Mouse (Mus musculus): ENCODE results near the gene Cemip.

Cemip gene

GRCm38 (mm10) chr7:84096501-84096900 is 10.2 kb upstream of the Cemip start:
- no peak for DNase-seq (ENCODE audit: low read depth)

DNA sequence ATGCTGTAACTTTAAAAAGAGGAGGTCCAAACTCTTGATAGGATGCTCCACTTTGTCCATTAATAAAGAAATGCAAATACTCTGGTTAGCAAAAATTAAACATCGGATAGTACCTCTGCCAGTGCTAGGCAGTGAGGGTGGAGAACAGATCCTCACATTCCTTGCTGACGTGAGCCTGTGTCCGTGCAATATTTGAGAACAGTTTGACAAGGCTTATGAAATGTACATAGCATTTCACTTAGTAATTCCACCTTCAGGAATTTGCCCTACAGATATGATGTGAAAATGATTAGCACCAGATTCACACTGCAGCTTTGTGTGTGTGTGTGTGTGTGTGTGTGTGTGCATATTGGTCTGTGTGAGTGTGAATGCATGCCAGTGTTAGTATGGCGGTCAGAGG is 4.5 kb upstream of the Cemip start:
- DNase-seq (ENCODE audit: low read depth): no peak

GRCm38 (mm10) chr7:84089777-84090176 is 3.5 kb upstream of the Cemip start:
- peak; percentile 51 for DNase-seq (ENCODE audit: low read depth)

GRCm38 (mm10) chr7:84088971-84089370 is 2.7 kb upstream of the Cemip start:
- peak; percentile 80 for DNase-seq (ENCODE audit: low read depth)

GRCm38 (mm10) chr7:84088191-84088590 is 1.9 kb upstream of the Cemip start:
- no peak for DNase-seq (ENCODE audit: low read depth)

DNA sequence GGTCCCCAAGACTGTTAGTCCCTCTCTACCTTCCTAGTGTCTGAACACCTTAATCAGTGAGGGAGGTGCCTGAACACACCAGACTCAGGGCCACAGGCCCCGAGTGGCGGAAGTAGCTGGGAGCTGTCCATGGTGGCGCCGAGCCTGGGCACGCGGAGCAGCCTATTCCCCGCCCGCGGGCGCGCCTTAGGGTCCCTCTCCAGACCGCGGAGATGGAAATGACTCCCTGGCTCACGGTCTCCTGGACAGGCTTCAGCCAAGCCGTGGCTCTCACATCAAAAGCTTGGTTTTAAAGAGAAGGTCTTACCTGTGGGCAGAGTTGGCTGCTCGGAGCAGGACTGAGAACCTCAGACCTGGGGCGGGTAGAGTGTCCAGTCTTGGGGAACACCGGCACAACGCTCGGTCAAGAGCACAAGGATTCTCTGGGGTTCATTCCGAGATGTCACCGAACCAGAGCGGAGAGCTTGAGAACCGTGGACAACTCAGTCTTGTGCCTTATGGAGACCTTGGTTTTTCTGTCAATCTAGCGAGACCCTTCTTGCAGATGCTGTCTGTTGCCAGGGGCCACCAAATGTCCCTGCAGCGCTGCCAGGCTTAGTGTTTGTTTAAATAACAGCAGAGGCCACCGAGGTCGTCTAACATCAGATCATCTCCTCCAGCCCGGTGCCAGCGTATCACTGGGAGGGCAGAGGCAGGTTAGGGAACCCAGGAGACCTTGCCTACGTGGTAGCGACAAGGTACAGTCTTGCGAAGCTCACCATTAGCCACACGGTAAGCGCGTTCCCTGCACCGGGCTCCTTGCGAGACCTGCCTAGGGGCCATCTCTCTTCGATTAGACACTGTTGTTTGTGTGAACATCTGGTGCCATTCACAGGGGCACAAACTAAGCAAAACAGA is 1.0 kb downstream of the Cemip start:
- peak; percentile 43 for DNase-seq (ENCODE audit: low read depth)

DNA sequence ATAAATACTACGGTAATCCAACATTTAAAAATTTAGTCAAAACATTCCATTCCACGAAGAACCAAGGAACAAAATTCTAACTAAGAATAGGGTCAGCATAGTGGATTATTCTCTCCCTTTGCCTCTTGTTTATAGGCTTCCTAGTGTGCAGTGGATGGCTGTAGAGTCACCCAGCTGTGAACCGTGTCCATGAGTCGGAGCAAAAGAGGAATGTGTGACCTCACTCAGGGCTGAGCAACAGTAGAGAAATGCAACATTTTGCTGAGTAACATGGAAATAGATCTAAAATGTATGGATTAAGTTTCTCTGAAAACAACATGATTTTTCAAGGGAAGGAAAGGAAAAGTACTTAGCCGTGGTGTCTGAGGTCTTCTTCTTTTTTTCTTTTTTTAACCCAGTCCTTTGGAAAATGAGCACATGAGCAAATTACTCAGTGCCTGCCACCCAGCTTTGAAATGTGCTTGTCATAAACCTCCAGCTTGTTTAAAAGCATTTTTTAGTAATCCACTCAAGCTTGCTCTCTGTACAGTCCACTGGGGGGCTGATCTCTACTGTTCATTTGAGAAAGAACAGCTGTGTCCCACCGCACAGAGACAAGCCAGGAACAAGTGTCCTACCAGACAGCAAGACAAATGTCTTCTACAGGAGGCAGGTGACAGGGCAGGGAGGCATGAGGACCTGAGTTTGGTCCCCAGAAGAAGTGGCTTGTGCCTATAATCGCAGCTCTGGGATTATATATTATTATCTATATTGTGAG is 8.9 kb downstream of the Cemip start:
- DNase-seq (ENCODE audit: low read depth): no peak

DNA sequence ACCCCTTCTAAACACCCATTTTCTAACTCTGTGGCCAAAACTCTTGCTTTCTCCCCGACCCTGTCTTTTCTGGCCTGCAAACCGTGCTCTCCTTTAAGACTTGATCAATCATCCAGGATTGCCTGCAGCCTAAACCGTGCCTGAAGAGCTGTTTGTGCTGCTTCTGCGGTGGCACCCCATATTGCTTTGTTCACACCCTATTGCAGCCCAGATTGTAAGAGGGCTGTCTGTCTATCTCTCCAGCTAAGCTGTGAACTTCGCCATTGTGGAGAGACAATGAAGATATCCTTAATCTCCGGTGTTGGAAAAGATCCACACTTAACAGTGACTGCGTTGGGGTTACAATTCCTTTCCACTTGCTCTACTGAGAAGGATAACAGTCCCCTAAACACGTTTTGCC is 12.0 kb downstream of the Cemip start:
- DNase-seq (ENCODE audit: low read depth): no peak

DNA sequence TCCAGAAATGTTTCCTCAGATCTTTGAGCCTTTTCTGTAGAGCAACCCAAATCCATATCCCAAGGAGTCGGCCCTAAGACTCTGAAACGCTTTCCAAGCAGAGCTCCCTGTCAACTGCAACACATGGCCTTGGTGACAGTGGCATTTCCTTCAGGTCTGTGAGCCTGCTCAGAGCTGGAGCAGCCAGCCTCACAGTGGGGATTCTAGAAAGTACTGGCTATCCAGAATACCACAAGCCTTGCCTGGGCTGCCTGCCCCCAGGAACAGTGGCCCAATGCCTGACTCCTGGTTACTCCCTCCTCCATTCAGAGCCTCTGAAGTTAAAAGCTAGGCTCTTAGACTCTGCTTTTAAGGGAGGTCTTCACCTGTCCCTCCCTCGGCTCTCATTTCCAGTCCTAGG is 12.4 kb downstream of the Cemip start:
- DNase-seq (ENCODE audit: low read depth): no peak

- DNase-seq (ENCODE audit: low read depth): no peak
Measured at GRCm38 (mm10) chr7:84068931-84069330, 17.4 kb downstream of the Cemip start.

- no peak for DNase-seq (ENCODE audit: low read depth)
Measured at GRCm38 (mm10) chr7:84059799-84060198, 26.5 kb downstream of the Cemip start.

DNA sequence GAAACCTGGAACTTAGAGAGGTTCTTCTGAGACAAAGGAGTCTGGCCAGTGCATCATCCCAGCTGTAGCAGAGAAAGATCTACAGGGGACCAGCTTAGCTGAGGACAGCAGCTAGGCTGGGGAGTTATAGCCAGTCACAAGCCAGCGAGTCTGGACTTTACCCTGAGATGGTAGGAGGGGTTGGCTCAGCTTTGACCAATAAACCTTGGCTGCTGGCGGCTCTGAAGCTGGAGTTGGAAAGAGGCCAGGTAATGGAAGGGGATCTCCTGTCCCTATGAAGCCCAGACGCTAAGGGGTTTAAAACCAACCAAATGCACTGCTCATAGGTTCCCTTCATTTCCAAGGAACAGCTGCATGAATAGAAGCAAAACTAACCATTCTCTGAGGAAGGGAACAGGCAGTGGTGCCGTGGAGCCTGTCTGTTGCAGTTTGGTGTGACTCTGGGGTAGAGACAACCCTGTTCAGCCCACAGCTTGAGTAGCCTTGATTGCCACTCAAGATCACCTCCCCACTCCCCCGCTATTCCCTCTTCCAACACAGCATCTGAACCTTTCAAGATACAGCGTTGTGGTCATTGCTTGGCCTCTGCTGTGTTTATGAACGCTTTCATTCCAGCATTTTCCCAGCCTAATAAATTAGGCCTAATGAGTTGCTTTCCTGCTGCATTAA is 30.2 kb downstream of the Cemip start:
- DNase-seq (ENCODE audit: low read depth): no peak

DNA sequence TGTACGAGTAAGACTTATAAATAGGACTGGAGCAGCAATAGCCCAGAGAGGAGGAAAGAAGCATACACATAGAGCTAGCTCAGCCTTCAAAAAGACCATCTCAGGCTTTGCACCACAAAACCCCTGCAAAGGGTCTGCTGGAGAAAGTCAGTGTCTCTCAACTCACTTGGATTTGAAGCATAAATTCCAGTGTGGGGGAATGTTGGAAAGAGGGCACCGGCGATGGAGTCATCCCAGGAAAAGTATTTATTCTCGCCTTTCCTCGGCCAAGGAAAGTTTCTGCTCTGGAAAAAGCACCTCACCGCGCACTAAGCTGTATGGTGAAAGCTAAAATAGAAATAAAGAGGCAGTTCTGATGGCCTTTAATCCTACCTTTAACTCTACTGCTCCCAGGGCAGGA is 32.4 kb downstream of the Cemip start:
- DNase-seq (ENCODE audit: low read depth): no peak

DNA sequence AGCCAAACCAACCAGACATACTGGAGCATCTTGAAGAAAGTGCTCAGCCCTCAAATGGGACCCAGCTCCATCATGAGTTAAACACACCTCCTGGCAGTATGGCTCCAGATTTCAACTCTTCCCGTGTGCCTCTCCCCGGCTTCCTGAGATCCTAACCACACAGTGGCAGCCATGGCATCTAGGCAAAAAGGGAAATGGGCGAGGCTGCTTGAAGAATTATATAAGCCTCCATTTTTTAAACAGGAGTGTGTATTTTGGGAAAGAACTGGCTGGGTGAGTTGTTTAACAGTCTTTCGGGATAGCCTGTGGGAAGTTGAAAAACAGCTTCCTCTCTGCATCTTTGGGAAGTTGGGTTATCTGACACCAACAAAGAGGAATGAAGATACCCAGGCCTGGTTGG is 34.9 kb downstream of the Cemip start:
- DNase-seq (ENCODE audit: low read depth): no peak

- DNase-seq (ENCODE audit: low read depth): no peak
Measured at GRCm38 (mm10) chr7:84045546-84045945, 40.8 kb downstream of the Cemip start.

DNA sequence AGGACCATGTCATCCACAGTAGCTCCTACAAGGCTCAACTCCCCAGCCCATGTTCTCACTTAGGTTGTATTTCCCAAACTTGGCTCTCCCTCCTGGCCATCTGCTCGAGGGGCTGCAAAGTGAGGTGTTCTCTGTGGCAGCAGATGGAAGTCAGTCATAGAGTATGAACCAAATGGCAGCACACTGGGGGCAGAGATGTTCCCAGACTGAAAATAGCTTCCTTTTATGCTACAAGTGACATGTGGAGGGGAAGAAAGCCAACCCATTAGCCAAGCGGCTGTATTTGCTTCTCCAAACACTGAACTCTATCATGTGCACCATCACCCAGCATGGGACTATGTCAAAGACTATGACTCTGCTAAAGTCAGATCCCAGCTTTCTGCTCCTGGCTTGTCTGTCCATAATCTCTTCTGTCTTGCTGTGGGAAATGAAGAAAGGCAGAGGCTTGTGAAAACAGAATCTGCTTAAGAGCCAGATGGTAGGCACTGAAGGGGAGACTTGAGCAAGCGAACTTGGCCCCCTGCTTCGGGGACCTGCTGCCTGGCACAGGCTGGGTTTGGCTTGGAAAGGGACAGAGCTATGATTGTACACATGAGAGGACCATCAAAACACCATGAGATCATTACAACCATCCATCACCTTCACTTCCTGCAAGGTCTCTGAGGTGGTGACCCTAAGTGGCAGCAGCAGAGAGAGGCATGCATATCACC is 41.6 kb downstream of the Cemip start:
- no peak for DNase-seq (ENCODE audit: low read depth)

- DNase-seq (ENCODE audit: low read depth): no peak
Measured at GRCm38 (mm10) chr7:84042726-84043125, 43.6 kb downstream of the Cemip start.

GRCm38 (mm10) chr7:84039856-84040522 is 46.3 kb downstream of the Cemip start:
- DNase-seq (ENCODE audit: low read depth): no peak

- DNase-seq (ENCODE audit: low read depth): no peak
Measured at GRCm38 (mm10) chr7:84038642-84039041, 47.7 kb downstream of the Cemip start.

DNA sequence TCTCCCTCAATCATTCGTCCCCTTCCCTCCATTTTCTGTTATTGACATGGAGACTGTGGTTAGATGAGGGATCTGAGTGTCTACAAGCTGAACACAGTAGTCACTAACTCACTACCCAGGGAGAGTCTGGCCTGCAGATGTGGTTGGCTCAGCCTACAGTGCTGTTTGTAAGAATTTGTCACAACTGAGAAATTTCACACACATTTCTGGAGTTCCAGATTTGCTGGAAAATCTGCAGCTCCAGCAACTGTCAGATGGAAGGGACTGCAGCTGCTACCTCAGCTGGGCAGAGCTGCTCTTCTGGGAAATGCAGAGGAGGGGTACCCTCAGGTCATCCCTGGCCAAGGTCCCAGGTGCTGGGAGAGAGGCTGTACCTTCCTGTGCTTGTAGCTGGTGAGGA is 53.5 kb downstream of the Cemip start:
- no peak for DNase-seq (ENCODE audit: low read depth)

DNA sequence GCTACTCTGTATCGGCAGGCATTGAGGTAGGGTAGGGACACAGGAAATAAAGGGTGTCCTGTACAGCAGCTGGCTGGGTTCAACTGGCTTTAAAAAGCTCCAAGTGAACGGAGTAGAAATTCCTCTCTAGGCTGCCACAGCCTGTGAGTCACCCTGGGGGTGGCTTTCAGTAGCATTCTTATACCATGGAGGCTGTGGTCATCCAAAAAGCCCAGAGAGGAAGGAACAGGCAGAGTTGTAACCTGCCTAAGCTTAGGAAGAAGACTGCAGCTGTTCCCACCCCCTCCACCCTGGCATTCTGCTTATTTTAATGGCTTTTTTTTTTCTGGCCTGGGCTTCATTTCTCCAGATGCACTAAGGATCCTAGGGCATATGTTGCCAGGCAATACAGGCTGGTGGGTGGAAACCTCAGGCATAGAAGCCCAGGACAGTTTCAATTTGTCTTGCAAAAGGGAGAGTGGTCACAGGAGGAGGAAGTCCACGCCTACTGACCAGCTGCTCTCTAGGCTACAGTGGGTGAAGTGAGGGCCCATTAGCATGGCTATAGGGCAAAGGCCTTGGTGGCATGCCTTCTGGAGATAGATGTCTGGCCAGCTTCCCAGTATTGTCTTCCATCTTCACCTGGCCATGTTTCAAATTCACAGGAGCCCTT is 57.1 kb downstream of the Cemip start:
- no peak for DNase-seq (ENCODE audit: low read depth)

Data from induced T-regulatory cell, adult 2 months (primary cell).